Mouse (Mus musculus) MEL (cell line): ENCODE measurements at regions not wholly inside any gene's neighbourhood (a gene's known extent, or its start where the extent isn't known, plus 50 kb on each side); places are given as distances from the start of the nearest gene placed in this dataset.

Source experiments
- ETS1 ChIP-seq: IDR thresholded peaks from 2 replicates; pipeline ENCODE4 v1.6.1; 2012; ENCODE audit warnings: low read depth, mild to moderate bottlenecking, inconsistent platforms, low read length, improper control_type of control experiment, moderate library complexity
- ZKSCAN1 ChIP-seq: IDR thresholded peaks from 2 replicates; pipeline ENCODE4 v1.6.1; 2012; ENCODE audit warnings: low read depth, mild to moderate bottlenecking, inconsistent platforms, low read length, improper control_type of control experiment, moderate library complexity

GRCm38 (mm10) chr17:84063791-84064190 lies 124.0 kb downstream of the Zfp36l2 start:
- no peak for TF ChIP-seq ETS1
- no peak for TF ChIP-seq ZKSCAN1
